In the genomic region with DNA sequence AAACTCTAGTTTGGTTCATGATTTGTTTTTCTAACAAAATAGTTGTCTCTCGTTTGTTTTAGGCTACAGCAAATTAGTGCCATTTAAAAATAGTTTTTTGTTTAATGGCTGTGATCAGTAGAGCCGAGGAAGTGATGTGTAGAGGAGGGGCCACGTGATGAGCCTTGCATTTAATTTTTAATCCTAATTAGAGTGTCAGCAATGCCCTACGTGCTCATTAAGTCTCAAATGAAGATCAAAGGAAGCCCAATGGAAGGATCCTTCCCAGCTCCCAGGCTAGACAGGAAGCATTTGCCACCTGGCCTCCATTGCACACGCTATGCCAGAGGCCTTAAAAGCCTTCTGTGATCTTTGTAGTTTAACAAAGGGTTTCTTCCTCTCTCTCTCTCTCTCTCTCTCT, we compare ENCODE assay signal across 16 mouse cellular contexts.
"Had no signal": no experiment of that assay in that cellular context is flagged by ENCODE, and none has a peak within 500 bp of the region (broad histone marks: within the 10 kb centered on the region; RNA-seq: fewer than 3 reads in every experiment).

No protein-coding gene starts in this region.

- H3K27ac ChIP-seq: neural tube, embryonic 12.5 days; neural tube, embryonic 13.5 days; neural tube, embryonic 15.5 days; stomach, embryonic 15.5 days; stomach, postnatal 0 days had no signal

- H3K27me3 ChIP-seq: neural tube, embryonic 12.5 days; neural tube, embryonic 13.5 days; neural tube, embryonic 15.5 days; stomach, embryonic 15.5 days had no signal

- H3K4me3 ChIP-seq: neural tube, embryonic 12.5 days; neural tube, embryonic 13.5 days; neural tube, embryonic 15.5 days; stomach, embryonic 15.5 days had no signal

- DNase-seq: right cerebral cortex, adult 18-20 months; right cerebral cortex, postnatal 14 days; right cerebral cortex, postnatal 25 days; right cerebral cortex, postnatal 4 days; spleen, adult 18-20 months; thymus, adult 18-20 months; thymus, adult 2 months; thymus, postnatal 14 days; thymus, postnatal 25 days; thymus, postnatal 36 days; thymus, postnatal 4 days had no signal

- H3K4me1 ChIP-seq: neural tube, embryonic 12.5 days; neural tube, embryonic 13.5 days; neural tube, embryonic 15.5 days; stomach, embryonic 15.5 days had no signal

- H3K36me3 ChIP-seq: neural tube, embryonic 12.5 days; neural tube, embryonic 13.5 days; neural tube, embryonic 15.5 days; stomach, embryonic 15.5 days had no signal
